Mouse (Mus musculus): ENCODE data around the gene Plek. TPM values are rescaled to one million over a fixed set of nuclear protein-coding genes. Genes with fewer than 3 reads are reported as not detected.

Gene Plek
- total RNA-seq, 4 experiments from 2014 or later, result 3.6 to 7.9 (median 4.4) TPM

DNA sequence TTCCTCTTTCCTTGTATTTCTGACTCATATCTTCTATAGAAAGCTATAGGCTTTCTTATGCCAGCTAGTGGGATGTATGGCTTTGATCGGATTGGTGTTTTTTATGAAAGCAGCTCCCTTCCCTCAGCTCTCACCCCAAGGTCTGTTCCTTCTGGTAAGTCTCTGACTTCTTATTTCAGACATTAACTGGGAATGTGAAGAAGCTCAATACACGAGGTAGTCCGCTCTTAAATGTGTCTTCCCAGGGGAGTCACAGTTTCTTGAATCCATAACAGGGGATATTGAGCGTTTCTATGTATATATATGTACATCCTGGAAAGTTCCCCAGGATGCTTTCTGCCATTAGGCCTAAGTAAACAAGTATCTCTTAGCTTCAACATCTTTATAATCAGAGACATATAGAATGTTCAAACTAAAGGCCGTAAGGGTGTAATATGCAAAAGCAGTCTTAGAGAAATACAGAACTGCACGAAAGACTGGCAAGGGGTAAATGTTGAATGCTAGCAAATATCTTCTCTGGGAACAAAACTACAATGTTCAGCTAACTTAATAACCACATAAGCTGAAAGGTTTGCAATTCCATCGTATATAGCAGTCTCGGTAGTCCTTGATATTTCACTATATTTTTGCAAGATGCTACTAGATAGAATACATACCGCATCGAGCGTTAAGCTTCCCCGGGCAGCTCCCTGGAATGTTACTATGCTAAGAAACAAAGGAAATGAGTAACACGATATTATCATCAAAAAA, 101.8 kb downstream of the Plek start:
- DNase-seq (ENCODE audit: low spot score), result no peak

DNA sequence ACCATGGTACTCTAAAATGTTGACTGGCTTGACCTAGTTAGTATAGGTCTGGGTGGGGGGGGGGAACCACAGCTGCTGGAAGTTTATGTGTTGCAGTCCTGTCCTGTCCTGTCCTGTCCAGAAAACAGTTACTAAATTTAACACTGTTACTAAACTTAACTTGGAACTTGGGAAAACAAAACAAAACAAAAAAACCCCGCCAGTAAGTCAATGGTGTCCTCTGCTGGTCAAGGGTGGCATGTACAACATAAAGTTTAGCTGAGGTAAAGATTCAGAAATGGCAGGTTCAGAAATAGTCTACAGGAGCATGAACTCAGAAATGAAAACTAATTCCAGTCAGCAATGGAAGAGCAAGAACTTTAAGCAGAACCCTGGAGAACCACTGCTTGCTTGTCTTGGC, 103.4 kb downstream of the Plek start:
- peak; percentile 73 for DNase-seq (ENCODE audit: low spot score)

DNA sequence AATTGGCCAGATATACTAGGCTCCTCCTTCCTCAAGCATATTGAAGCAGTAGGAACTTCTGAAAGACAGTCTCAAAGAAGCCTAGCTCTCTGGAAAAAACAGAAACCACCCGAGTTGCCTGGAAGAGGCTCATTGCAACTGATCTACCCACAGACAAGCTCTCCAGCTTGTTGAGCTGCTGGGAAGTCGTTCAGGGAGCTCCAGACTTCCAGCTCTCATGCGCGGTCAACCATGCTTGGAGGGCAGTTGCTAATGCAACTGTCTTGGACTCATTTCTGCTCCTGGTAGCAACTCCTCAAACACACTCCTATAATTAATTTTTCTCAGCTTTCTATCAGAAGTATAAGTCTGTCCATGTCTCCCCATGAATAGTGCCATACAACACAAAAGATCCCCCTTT, 109.2 kb downstream of the Plek start:
- DNase-seq (ENCODE audit: low spot score), result no peak

DNA sequence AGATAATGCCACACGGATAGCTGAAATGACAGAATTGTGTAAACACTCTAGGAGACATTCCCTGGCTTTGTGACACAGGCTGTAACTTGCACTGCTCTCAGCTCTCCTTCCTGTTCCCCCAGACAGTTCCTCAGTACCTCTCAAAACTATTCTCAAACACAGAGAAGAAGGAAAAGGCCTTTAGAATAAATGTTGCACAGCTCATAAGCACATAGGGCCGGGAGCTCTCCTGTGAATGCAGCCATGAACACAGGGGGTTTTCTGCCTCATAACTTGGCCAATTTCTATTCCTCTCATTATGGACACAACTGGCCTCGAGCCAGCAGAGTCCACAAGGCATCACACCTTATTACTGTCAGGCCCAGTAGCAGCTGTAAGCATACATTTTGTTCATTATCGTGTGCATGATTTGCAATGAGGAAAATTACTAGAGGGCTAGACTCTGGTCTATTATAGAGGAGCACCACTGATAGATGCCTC, 110.2 kb downstream of the Plek start:
- no peak for DNase-seq (ENCODE audit: low spot score)

DNA sequence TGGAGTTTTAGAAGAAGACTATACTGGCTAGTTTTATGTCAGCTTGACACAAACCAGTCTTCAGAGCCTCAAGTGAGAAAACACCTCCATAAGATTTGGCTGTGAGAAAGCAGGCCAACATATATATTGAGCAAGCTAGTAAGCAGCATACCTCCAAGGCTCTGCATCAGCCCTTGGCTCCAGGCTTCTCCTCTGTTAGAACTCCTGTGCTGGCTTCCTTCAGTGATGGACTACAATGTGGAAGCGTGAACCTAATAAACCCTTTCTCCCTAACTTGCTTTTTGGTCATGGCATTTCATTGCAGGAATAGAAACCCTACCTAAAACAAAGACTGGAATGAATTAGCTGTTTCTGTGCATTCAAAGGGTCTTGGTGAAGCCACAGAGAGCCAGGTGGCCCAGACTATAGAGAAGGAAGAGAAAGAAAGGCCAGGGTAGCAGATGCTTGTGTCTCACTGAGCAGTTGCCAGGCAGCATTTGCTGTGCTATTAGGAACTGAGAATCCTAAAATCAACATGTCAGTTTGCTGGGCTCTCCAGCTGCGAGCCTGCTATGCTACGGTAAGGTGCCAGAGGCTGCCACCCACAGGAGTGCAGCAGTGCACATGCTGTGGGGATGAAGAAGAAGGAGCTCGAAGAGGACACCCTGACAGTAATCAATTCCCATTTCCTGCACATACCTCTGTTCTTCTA, 110.9 kb downstream of the Plek start:
- no peak for DNase-seq (ENCODE audit: low spot score)

DNA sequence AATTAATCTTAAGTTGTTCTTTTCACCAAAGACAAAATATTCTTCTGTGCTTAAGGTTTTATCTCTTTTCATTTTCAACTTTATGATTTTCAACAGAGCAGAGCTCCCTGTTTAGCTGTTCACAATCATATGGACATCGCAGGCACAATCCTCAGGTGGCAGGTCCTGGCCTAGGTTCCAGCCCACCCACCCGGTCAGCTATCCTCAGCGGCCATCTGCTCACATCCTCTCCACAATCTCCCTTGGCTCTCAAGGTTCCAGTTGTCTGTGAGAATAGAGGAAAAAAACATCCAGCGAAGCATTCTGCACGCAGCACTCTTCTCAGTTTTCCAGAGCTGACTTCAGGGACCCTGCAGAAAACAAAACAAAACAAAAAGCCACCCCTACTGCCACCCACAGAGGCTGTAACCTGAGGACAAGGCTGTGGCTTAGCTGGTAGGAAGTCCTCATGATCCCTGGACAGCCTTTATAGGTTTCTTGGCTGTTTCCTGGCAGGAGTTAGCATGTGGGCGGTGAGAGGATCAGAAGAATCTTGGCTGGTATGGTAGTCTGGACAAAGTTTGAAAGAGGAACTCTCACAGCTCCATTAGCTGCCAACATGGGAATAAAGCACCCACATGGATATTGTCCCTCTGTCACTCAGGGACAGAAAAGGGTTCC, 116.5 kb downstream of the Plek start:
- DNase-seq (ENCODE audit: low spot score), result peak; percentile 25

DNA sequence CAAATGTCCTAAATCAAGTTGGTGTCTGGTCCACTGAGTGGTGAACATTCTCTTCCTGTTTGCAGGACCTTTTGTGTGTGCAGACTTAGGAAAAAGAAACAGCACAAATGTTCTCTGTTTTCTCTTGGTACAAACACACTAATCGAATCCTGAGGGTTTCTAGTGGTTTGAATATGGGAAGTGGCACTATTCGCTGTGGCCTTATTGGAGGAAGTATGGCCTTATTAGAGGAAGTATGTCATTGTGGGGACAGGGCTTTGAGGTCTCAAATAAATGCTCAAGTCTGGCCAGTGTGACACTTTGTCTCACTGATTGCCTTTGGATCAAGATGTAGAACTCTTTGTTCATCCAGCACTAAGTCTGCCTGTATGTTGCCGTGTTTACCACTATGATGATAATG, 120.0 kb downstream of the Plek start:
- no peak for DNase-seq (ENCODE audit: low spot score)

Other genes with a start within 250 kb of the Plek start
- under 1 TPM; 0.11 to 0.28 (median 0.19) TPM for gene Fbxo48, start 101.0 kb downstream of the Plek start, total RNA-seq (2022)
- gene Cnrip1, start 795 bp downstream of the Plek start, total RNA-seq (2022), result 1 to 10 TPM; 3.0 to 3.4 (median 3.2) TPM
- gene Ppp3r1, start 106.9 kb upstream of the Plek start, total RNA-seq (2022), result 10 to 100 TPM; 63.5 to 67.1 (median 64.5) TPM
- gene Wdr92, start 129.7 kb upstream of the Plek start, total RNA-seq (2022), result 10 to 100 TPM; 10.7 to 14.1 (median 11.2) TPM
- 10 to 100 TPM; 31.5 to 36.2 (median 35.2) TPM for gene Pno1, start 159.2 kb upstream of the Plek start, total RNA-seq (2022)
- 10 to 100 TPM; 32.9 to 38.0 (median 36.5) TPM for gene C1d, start 205.2 kb upstream of the Plek start, total RNA-seq (2022)